Mouse (Mus musculus) urinary bladder, postnatal 36 days (tissue): ENCODE data around the gene Clic5.

Source experiments
- DNase-seq, 2 experiments: peaks; one replicate each; pipeline ENCODE4 v3.0.0; 2022; ENCODE audit warnings: low spot score in 2 of 2, mixed read lengths in 1 of 2

The Clic5 gene

DNA sequence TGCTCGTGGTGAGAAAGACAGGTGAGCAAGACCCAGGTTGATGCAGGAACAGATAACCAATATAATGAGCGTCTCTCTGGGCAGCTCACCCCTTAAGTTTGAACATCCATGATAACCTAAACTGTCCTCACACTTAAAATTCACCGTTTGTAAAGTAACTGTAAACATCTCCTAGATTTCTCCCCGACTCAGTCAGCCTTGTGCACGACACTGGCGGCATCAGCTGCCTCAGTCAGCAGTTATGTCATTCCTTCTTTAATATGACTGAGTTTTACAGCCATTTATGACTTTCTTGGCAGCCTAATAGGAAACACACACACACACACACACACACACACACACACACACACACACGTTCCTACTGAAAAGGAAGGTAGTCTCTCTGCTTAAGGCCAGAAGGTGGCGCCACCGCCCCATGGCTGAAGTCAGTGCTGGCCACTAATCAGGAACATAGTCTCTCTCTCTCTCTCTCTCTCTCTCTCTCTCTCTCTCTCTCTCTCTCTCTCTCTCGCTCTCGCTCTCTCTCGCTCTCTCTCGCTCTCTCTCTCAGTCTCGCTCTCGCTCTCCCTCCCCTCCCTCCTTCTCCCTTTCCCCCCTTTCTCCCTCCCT lies 73.3 kb downstream of the Clic5 start:
- DNase-seq = peak; percentile 54 to 64

GRCm38 (mm10) chr17:44270043-44270442 lies 81.7 kb downstream of the Clic5 start:
- no peak for DNase-seq

DNA sequence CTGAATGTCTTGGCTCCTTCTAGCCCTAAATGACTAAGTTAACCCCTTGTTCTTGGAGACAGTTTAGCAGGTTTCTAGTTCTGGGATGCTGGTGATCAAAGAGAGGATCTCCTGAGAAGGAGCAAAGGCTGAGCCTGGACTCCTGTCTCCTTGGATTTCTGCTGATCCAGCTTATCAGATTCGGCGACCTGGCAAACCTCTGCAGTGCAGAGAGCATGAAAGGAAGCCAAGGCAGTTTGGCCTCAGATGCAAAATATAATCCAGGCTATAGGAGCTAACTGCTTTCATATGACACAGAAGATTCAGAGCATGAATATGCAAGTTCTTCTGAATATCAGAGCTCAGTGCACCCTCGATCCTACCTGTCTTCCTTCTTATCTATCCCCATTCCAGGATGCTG lies 83.0 kb downstream of the Clic5 start:
- no peak for DNase-seq

DNA sequence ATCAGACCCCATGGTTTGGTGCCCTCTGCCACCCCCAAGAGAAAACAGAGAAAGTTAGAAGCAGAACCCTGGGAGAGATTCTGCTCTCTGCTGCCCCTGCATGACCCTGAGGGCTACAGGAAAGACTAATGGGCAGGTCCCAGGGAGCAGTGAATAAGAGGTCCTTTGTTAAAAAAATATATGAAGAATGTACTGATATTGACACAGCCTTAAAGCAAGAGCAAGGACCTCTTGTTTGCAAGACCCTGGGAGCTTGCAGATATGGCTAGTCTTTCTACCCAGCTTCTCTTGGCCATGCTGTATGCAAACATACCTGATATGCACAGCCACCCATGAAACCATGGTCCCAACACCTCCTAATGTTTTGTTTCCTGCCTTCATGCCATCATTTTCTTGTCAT lies 86.4 kb downstream of the Clic5 start:
- no peak for DNase-seq

- no peak for DNase-seq
These were observed 99.9 kb downstream of the Clic5 start for GRCm38 (mm10) chr17:44288320-44288719.

- DNase-seq = no peak
These were observed 108.8 kb downstream of the Clic5 start for GRCm38 (mm10) chr17:44297221-44297620.

DNA sequence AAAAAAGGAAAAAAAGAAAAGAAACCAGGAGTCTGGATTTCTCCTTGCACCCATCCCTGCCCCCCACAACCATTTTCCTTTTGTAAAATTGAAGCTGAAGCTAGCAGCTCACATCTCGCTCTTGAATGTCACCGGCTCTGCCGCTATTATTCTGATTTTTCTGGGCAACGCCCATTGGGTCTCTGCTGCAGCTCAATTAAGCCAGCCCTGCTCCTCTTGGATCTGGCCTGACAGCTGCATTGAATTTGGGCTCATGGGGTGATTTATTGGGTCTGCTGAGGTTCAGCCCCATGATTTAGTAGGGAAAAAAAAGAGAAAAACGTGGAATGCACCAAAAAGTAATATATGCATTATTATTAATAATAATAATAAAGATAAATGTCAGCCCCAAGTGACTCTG lies 111.9 kb downstream of the Clic5 start:
- no peak for DNase-seq

- DNase-seq = peak in 1 of 2 experiments; percentile 1
These were observed 112.3 kb downstream of the Clic5 start for GRCm38 (mm10) chr17:44300723-44301122.

GRCm38 (mm10) chr17:44301224-44301811 lies 112.9 kb downstream of the Clic5 start:
- no peak for DNase-seq

DNA sequence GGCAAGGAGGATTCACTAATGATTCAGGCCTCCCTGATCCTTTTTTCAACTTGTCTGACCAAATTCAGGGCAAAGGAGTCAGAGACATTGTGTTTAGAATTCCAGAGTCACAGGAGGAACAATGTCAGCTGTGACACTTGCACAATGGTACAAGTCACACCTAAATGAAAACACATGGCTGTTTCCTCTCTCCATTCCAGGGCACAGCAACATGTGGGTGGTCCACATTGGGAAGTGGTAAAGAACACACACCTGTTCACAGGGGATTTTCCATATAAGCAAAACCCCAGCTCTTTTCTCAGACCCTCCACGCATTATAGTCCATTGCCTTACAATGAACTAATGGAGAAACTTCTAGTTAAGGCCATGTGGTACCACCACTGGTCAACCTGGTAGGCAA lies 115.7 kb downstream of the Clic5 start:
- no peak for DNase-seq

GRCm38 (mm10) chr17:44309914-44310622 lies 121.7 kb downstream of the Clic5 start:
- no peak for DNase-seq

DNA sequence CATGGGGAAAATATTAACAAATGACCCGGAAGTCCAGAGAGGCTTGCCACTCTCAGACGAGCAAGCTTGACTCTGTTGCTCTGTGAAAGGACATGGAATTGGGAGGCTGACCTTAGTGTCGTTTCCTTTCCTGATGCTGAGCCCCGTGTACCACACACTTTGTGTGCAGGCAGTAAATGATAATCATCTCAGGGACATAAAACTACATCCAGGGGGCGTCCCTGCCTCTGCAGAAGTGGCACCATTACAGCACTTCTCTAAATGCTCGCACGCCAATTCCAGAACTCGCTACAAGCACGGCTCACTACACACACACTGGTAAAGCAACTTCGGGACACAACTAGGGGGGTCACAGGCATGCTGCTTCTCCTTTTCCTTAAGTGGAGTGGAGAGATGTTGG lies 136.9 kb downstream of the Clic5 start:
- DNase-seq = no peak

GRCm38 (mm10) chr17:44327279-44328146 lies 139.1 kb downstream of the Clic5 start:
- no peak for DNase-seq

GRCm38 (mm10) chr17:44328147-44328482 lies 139.7 kb downstream of the Clic5 start:
- DNase-seq = no peak
